Mouse (Mus musculus): ENCODE data around the gene Grasp.

Grasp gene

DNA sequence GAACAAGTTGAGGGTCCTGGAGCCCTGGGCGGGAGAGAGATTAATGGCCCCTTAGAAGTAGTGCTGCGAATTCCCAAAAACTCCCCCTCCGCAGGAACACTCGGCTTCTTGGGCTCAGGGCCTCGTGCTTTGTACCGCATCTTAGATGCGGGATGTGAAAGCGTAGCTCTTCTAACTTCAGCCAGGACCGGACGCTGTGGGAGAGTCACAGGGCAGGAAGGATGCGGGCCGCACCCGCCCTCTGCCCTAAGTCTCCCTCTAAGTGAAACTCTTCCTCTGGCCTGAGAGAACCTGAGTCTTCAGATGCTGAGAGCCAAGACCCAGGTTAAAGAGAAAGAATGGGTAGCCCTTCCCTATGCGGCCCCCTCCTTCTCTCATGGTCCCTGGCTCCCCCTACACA is 989 bp downstream of the Grasp start:
- H3K4me1 ChIP-seq (replicated peaks; ENCODE audit: low read depth, low read length) = peaks cover 89% of the 10 kb centered on the region
- H3K9me3 ChIP-seq (ENCODE audit: low read length) = no peaks in the 10 kb centered on the region
- H3K27me3 ChIP-seq (ENCODE audit: insufficient read depth, low read length) = peaks cover 42% of the 10 kb centered on the region
- TF ChIP-seq POU5F1 (IDR thresholded peaks at IDR 0.05; ENCODE audit: borderline replicate concordance, low read length) = no peak
- TF ChIP-seq CTCF (conservative IDR thresholded peaks at IDR 0.05; ENCODE audit: low read length) = no peak
- no peak for TF ChIP-seq NANOG (IDR thresholded peaks at IDR 0.05; ENCODE audit: borderline replicate concordance, low read length)
- H3K4me3 ChIP-seq (replicated peaks; ENCODE audit: low read length) = peak overlapping the region; percentile 92
- H3K36me3 ChIP-seq (ENCODE audit: insufficient read depth, low read length) = peaks cover 30% of the 10 kb centered on the region

DNA sequence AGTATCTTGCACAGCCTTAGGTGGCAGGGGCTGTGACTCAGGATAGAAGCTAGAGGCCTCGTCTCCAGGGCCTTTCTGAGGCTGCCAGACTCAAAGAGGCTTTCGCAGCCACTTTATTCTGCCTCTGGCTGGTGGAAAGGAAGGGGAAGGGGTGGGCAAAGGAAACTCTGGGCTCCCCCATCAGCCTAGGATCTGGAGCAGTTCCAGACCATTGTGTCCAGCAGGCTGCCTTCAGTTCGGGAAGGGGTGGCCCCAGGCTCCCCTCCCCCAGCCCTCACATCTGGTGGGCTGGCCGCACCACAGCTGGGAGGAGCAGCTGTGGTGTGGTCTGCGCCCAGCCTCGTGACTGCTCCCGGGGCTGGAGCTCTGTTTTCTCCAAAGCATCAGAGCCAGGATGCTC is 4.0 kb downstream of the Grasp start:
- Histone ChIP-seq H3K9me3 (ENCODE audit: low read length) (no peaks in the 10 kb centered on the region), H3K27me3 (ENCODE audit: insufficient read depth, low read length) (peaks cover 33% of the 10 kb centered on the region), H3K4me3 (replicated peaks; ENCODE audit: low read length) (peak overlapping the region; percentile 51), H3K4me1 (replicated peaks; ENCODE audit: low read depth, low read length) (peaks cover 87% of the 10 kb centered on the region), H3K36me3 (ENCODE audit: insufficient read depth, low read length) (peaks cover 44% of the 10 kb centered on the region)
- no peak for TF ChIP-seq POU5F1 (IDR thresholded peaks at IDR 0.05; ENCODE audit: borderline replicate concordance, low read length)
- no peak for TF ChIP-seq CTCF (conservative IDR thresholded peaks at IDR 0.05; ENCODE audit: low read length)

DNA sequence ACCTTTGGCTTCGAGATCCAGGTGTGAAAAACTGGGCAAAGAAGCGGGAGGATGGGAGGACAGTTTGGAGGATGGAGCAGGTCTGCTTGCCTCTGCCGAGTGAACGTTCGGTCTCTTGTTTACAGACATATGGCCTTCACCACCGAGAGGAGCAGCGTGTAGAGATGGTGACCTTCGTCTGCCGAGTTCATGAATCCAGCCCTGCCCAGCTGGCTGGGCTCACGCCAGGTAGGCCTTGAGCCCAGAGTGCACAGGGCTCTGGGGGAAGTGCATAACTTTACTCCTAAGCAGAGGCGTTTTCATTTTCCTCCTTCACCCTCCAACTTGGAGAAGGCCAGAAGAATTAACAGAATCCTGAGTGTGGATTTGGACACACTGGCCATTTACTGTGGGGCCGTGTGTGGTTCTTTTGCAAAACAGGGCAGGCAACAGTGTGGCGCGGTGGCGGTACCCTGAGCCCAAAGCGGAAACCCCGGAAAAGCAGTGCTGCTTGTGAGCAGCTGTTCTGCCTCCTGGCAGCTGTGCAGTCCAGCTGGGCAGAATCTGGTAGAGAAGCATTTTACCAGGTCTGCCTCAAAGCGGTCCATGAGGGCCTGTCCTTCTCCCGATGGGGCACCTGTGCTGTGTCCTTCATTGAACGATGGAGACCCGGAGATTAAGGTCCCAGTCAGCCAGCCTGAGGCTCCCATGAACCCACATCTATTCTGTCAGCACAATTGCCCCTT is 5.0 kb downstream of the Grasp start:
- Histone ChIP-seq H3K36me3 (ENCODE audit: insufficient read depth, low read length) (peaks cover 50% of the 10 kb centered on the region), H3K4me1 (replicated peaks; ENCODE audit: low read depth, low read length) (peaks cover 88% of the 10 kb centered on the region), H3K9me3 (ENCODE audit: low read length) (no peaks in the 10 kb centered on the region), H3K27me3 (ENCODE audit: insufficient read depth, low read length) (peaks cover 22% of the 10 kb centered on the region), H3K4me3 (replicated peaks; ENCODE audit: low read length) (peak overlapping the region; percentile 51)
- no peak for TF ChIP-seq POU5F1 (IDR thresholded peaks at IDR 0.05; ENCODE audit: borderline replicate concordance, low read length)

DNA sequence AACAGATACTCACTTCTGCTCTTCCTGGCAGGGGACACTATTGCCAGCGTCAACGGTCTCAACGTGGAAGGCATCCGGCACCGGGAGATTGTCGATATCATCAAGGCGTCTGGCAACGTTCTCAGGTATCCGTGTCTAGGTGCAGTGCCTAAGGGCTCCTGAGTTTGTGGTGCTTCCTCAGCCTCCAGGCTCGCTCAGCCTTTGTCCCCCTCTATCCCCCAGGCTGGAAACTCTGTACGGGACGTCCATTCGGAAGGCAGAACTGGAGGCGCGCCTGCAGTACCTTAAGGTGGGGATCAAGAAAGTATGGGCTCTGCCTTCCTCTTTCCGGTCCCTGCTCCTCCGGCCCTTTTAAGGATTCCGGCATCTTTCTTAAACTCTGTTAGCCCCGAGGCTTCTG is 6.5 kb downstream of the Grasp start:
- peaks cover 9% of the 10 kb centered on the region for H3K27me3 ChIP-seq (ENCODE audit: insufficient read depth, low read length)
- TF ChIP-seq NANOG (IDR thresholded peaks at IDR 0.05; ENCODE audit: borderline replicate concordance, low read length) (no peak), POU5F1 (IDR thresholded peaks at IDR 0.05; ENCODE audit: borderline replicate concordance, low read length) (no peak), CTCF (conservative IDR thresholded peaks at IDR 0.05; ENCODE audit: low read length) (no peak)
- 0 out of 2 replicates have a peak overlapping the region, but pooled peaks have one; percentile 14 for H3K4me3 ChIP-seq (replicated peaks; ENCODE audit: low read length)
- peaks cover 50% of the 10 kb centered on the region for H3K36me3 ChIP-seq (ENCODE audit: insufficient read depth, low read length)
- peaks cover 92% of the 10 kb centered on the region for H3K4me1 ChIP-seq (replicated peaks; ENCODE audit: low read depth, low read length)
- H3K9me3 ChIP-seq (ENCODE audit: low read length) = no peaks in the 10 kb centered on the region

DNA sequence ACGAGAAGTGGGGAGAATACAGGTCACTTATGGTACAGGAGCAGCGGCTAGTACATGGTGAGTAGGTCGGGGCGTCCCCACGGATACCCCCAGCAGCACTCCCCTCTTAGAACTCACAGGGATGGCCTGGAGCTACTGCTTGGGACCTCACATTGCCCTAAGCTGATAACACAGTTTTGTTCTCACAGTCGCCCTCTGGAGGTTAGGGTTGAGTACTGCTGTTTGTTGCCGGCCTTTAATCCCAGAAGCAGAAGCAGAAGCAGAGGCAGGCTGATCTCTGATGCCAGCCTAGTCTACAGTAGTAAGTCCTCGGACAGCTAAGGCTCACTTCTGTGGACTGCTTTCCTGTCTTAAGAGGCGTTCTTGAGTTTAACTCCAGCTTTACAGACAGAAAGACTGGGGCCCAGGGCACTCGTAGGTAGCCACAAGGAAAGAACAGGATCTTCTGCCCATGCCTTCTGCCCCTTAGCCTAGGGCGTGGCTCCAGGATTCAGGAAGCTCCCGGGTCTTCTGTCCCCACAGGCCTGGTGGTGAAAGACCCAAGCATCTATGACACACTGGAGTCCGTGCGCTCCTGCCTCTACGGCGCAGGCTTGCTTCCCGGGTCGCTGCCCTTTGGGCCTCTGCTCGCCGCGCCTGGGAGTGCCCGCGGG is 7.1 kb downstream of the Grasp start:
- Histone ChIP-seq H3K4me3 (replicated peaks; ENCODE audit: low read length) (peak overlapping the region; percentile 76), H3K9me3 (ENCODE audit: low read length) (peaks cover 2% of the 10 kb centered on the region; the same call in 1 of the 2 replicates), H3K4me1 (replicated peaks; ENCODE audit: low read depth, low read length) (peaks cover 92% of the 10 kb centered on the region), H3K36me3 (ENCODE audit: insufficient read depth, low read length) (peaks cover 46% of the 10 kb centered on the region), H3K27me3 (ENCODE audit: insufficient read depth, low read length) (peaks cover 4% of the 10 kb centered on the region)
- TF ChIP-seq CTCF (conservative IDR thresholded peaks at IDR 0.05; ENCODE audit: low read length) (peak; percentile 80), NANOG (IDR thresholded peaks at IDR 0.05; ENCODE audit: borderline replicate concordance, low read length) (no peak), POU5F1 (IDR thresholded peaks at IDR 0.05; ENCODE audit: borderline replicate concordance, low read length) (no peak)

DNA sequence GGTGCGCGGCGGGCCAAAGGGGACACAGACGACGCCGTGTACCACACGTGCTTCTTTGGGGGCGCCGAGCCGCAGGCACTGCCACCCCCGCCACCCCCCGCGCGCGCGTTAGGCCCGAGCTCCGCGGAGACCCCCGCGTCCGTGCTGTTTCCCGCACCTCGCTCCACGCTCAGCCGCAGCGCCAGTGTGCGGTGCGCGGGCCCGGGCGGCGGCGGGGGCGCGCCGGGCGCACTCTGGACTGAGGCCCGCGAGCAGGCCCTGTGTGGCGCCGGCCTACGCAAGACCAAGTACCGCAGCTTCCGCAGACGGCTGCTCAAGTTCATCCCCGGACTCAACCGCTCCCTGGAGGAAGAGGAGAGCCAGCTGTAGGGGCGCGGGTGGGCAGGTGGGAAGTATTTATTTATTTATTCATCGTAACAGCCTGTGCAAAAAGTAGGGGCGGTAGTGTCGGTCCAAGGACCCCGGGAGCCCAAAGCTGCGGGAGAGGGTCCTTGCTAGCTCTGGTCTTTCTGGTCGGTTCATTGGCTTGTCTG is 7.7 kb downstream of the Grasp start:
- Histone ChIP-seq H3K27me3 (ENCODE audit: insufficient read depth, low read length) (0 out of 2 replicates have a peak, but pooled peaks cover 3% of the 10 kb centered on the region), H3K9me3 (ENCODE audit: low read length) (peaks cover 7% of the 10 kb centered on the region), H3K36me3 (ENCODE audit: insufficient read depth, low read length) (peaks cover 42% of the 10 kb centered on the region), H3K4me1 (replicated peaks; ENCODE audit: low read depth, low read length) (peaks cover 92% of the 10 kb centered on the region), H3K4me3 (replicated peaks; ENCODE audit: low read length) (peak overlapping the region; percentile 76)
- TF ChIP-seq POU5F1 (IDR thresholded peaks at IDR 0.05; ENCODE audit: borderline replicate concordance, low read length) = no peak
- TF ChIP-seq NANOG (IDR thresholded peaks at IDR 0.05; ENCODE audit: borderline replicate concordance, low read length) = no peak
- TF ChIP-seq CTCF (conservative IDR thresholded peaks at IDR 0.05; ENCODE audit: low read length) = no peak

DNA sequence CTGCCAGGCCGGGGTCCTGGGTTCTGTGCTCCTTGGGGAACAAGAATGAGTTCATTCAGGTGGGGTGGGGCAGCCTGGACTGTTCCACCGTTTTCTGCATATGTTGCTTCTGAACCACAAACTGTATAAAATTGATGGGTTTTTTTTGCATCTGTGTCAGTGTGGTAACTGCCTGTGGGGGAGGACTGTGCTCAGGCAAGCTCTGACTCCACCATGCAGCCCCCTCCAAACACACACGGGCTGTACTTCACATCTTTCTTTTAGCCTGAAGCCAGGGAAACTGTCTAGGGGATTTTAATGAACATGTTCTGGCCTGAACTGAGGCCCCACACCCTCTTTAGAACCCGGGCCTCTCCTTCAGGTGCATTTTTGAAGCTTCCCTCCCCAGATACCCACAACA is 8.6 kb downstream of the Grasp start:
- Histone ChIP-seq H3K9me3 (ENCODE audit: low read length) (peaks cover 8% of the 10 kb centered on the region), H3K4me3 (replicated peaks; ENCODE audit: low read length) (peak overlapping the region; percentile 76), H3K36me3 (ENCODE audit: insufficient read depth, low read length) (peaks cover 36% of the 10 kb centered on the region), H3K4me1 (replicated peaks; ENCODE audit: low read depth, low read length) (peaks cover 89% of the 10 kb centered on the region), H3K27me3 (ENCODE audit: insufficient read depth, low read length) (0 out of 2 replicates have a peak, but pooled peaks cover 3% of the 10 kb centered on the region)
- no peak for TF ChIP-seq NANOG (IDR thresholded peaks at IDR 0.05; ENCODE audit: borderline replicate concordance, low read length)
- no peak for TF ChIP-seq CTCF (conservative IDR thresholded peaks at IDR 0.05; ENCODE audit: low read length)
- no peak for TF ChIP-seq POU5F1 (IDR thresholded peaks at IDR 0.05; ENCODE audit: borderline replicate concordance, low read length)

DNA sequence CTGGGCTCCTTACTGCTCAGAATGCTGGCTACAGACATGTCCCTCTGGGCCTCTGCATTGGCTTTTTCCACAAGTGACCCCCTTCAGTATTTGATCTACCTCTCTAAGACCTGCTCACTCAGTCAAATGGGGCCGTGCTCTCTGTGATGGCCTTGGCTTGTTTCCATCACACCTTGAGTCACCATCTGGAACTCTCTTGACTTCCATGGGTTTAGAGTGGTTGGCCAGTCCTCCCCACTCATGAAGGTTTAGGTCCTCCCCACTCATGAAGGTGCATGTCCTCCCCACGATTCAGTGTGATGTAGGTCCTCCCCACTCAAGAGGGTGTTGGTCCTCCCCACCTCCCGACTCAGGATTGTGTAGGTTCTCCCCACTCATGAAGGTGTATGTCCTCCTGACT is 9.2 kb downstream of the Grasp start:
- Histone ChIP-seq H3K27me3 (ENCODE audit: insufficient read depth, low read length) (0 out of 2 replicates have a peak, but pooled peaks cover 7% of the 10 kb centered on the region), H3K4me1 (replicated peaks; ENCODE audit: low read depth, low read length) (peaks cover 87% of the 10 kb centered on the region), H3K4me3 (replicated peaks; ENCODE audit: low read length) (peak overlapping the region; percentile 76), H3K9me3 (ENCODE audit: low read length) (peaks cover 8% of the 10 kb centered on the region), H3K36me3 (ENCODE audit: insufficient read depth, low read length) (peaks cover 36% of the 10 kb centered on the region)
- TF ChIP-seq POU5F1 (IDR thresholded peaks at IDR 0.05; ENCODE audit: borderline replicate concordance, low read length) (no peak), CTCF (conservative IDR thresholded peaks at IDR 0.05; ENCODE audit: low read length) (no peak), NANOG (IDR thresholded peaks at IDR 0.05; ENCODE audit: borderline replicate concordance, low read length) (no peak)

Data from E14TG2a.4 (cell line).